Mouse (Mus musculus) left cerebral cortex, adult 18-20 months (tissue): ENCODE data around the gene Ganc. TPM values are rescaled to one million over a fixed set of nuclear protein-coding genes. Genes with fewer than 3 reads are reported as not detected.

ENCODE experiments used
- DNase-seq, 2 experiments: peaks; one replicate each; pipeline ENCODE4 v3.0.0; 2021 to 2022; ENCODE audit warnings: low spot score in 2 of 2, mixed read lengths in 1 of 2
- total RNA-seq, 2 experiments: library from RNA; stranded (reverse); gene quantifications; 2 replicates each; pipeline ENCODE4 v1.2.3; 2021

The Ganc gene
- total RNA-seq, 2 experiments from 2014 or later, result 12.4 to 14.1 TPM

- no peak for DNase-seq
Measured at GRCm38 (mm10) chr2:120447306-120447705, 43.6 kb downstream of the Ganc start.

DNA sequence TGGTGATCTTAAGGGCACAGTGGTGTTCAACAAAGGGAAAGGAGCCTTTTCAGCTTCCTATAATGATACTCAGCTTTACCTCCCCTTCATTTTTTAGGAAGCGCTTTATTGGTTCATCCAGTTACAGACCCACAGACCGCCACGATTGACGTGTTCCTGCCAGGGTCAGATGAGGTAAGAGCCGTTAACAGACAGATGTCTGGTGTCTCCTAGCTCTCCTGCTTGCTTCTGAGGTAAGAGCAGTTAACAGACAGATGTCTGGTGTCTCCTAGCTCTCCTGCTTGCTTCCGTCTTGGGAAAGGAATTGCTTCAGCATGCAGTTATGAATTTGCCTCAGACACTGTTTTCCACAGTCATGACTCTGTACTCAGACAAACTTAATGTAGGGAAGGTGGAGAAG lies 47.0 kb downstream of the Ganc start:
- DNase-seq, result no peak

GRCm38 (mm10) chr2:120452600-120452999 lies 48.9 kb downstream of the Ganc start:
- no peak for DNase-seq

GRCm38 (mm10) chr2:120454987-120455386 lies 51.3 kb downstream of the Ganc start:
- no peak for DNase-seq

DNA sequence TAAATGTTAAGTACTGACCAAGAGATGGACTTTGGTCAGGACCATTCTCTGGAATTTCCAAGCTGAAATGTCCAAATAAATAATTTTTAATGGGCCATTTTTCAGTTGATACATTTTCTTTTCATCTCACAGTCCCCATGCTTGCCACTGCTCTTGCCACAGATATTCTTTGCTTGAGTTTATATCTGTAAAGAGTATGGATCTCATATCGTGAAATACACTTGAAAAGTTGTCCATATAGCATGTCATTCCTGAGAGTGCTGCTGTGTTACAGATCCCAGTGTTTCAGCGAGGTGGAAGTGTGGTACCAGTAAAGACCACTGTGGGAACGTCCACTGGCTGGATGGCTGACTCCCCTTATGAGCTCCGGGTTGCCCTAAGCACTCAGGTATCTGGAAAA lies 52.0 kb downstream of the Ganc start, which contains the start of gene Capn3:
TSS of gene Capn3 (plus strand) at position 301 of the 400 bp plus-strand sequence.
- DNase-seq, result no peak

GRCm38 (mm10) chr2:120460216-120460615 lies 56.5 kb downstream of the Ganc start:
- DNase-seq, result no peak

DNA sequence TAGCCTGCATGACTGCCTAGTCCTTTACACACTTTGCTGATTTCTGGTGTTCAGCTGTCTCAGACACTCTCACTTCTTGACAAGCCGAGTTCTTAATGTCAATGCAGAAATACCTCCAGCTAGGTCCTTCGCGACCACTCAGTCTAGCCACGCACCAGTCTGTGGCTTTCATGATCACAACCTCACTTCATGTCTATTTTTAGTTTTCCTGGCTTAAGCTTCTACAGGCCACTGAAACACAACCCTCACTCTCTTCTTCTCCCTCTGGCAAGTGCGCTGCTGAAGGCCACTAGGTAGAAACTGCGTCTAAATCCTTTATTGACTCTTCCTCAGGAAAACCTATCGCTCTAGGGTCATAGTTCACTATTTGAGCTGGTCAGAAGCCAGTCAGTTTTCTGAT lies 59.6 kb downstream of the Ganc start:
- DNase-seq, result no peak

GRCm38 (mm10) chr2:120464091-120464490 lies 60.4 kb downstream of the Ganc start:
- DNase-seq, result no peak

GRCm38 (mm10) chr2:120464732-120465396 lies 61.2 kb downstream of the Ganc start:
- no peak for DNase-seq

DNA sequence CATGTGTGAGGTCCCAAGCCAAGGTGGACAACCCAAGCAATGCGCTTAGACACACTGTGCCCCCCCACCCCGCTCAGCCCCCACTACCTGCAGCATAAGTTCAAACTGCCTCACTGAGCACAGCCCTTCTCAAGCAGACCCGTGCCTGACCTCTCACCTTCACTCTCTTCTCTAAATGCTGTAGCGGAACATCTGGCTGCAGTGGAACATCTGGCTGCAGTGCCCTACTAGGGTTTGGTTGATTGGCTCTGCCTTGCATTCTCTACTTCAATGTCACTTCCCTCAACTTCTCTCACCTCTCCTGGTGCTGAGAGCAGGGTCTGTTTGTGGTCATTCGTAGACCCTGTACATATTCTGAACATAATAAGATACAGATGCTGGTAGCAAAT lies 61.7 kb downstream of the Ganc start:
- no peak for DNase-seq

DNA sequence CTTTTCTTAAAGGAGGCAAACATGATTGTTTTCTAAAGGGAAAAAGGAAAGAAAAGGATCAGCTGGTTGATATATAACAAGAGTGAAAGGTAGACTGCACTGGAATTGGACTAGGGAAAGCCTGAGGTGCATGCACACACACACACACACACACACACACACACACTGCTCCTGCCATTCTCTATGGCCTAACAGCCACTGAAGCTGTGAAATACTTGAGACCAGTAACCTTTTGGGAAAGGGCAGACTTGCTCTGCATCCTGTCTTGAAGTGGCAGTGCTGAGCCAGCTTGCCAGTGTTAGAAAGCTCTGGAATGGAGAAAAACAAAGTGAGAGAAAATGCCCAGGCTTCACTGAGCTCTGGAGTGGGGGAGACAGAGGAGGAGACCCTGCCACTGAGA lies 64.3 kb downstream of the Ganc start:
- no peak for DNase-seq

GRCm38 (mm10) chr2:120469220-120469619 lies 65.5 kb downstream of the Ganc start:
- no peak for DNase-seq

DNA sequence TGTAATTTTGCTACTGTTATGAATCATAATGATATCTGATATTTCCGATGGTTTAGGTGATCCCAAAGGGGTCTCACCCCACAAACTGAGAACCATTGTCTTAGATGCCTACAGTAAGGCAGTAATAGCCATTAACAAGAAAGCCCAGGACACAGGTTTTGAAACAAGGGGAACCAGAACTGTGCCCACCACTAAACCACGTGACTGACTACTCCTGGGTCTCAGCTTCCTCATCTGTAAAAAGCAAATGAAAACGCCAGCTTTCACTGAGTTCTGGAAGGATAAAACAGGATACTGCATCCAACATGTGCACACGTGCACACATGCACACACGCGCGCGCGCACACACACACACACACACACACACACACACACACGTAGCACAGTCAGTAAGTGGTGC lies 66.0 kb downstream of the Ganc start:
- no peak for DNase-seq

DNA sequence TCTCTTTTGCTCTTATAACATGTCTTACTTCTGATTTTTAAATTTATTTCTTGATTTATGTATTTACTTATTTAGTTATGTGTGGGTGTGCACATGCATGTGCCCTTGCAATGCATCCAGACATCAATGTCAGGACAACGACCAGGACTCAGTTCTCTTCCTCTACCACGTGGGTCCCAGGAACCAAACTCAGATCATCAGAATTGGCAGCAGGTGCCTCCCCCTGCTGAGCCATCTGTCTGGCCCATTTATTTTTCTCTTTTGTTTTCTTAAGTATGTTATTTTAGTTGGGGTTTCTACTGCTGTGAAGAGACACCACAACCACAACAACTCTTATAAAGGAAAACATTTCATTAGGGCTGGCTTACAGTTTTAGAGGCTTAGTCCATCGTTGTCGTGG lies 67.2 kb downstream of the Ganc start:
- DNase-seq, result no peak

GRCm38 (mm10) chr2:120476277-120477087 lies 72.8 kb downstream of the Ganc start:
- no peak for DNase-seq

DNA sequence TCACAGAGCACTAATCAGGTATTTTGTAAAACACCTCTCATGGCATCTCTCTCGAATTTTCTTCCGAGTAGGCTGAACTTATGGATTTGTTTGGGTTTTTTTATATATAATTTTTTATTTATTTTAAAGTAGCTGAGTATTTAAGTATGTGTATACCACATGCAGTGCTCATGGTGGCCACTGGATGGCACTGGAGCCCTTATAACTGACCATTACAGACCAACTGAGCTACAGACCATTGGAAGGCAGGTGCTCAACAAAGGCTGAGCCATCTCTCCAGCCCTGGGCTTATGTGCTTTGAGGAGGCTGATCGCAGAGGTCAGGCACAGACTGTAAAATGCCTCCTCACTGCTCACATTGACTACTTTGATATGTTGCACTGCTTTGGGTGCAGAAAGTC lies 74.9 kb downstream of the Ganc start:
- DNase-seq, result peak; percentile 68

GRCm38 (mm10) chr2:120481921-120482320 lies 78.2 kb downstream of the Ganc start:
- DNase-seq, result no peak

DNA sequence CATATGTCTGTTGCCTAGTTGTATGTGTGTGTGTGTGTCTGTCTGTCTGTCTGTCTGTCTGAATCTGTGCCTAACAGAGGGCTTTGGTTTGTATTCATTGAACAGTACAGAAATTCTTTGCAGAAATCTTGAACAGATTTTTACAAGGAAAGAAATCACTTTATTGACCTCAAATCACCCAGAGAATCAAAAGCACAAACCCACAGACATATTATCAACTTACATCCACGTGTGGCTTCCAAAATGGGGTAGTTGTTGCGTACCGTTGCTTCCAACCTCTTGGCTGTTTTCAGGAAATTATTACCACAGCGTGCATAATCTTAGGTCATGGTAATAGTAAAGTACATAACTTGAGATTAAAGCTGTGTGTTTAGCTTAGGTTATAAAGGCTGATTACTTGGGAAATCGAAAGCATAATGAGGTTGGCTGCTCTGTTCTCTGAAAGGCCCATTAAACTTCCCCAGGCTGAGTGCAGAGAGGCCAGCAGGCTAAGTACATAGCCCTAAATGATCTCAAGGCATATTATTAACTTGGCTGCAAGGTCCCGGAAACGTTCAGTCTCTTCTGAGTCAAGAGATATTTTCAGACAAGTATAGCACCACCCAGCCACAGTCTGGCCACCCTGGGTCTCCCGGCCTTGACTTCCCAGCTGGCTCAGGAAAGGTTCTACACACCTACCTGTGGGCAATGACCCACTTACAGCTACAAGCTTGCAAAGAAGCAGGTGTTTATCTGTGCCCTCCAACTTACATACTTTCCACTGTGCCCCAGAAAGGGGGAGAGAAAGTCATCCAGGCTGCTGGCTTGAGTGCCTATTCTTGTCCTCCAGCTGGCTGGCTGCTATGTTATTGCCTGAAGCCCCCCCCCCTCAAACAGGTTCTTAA lies 79.1 kb downstream of the Ganc start:
- DNase-seq, result no peak

DNA sequence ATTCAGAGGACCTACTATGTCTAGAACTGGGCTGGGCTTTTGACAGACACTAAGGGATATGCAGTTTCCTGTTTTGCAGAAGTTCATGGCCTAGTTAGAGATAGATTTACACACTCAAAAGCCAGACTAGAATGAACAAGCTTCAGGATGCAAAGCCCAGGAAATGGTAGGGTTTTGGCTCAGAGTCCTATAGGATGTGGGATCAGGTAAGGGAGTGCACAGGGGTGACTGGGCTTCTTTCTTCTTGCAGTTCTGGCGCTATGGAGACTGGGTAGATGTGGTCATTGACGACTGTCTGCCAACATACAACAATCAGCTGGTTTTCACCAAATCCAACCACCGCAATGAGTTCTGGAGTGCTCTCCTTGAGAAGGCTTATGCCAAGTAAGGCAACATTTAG lies 80.5 kb downstream of the Ganc start:
- no peak for DNase-seq

GRCm38 (mm10) chr2:120493254-120493653 lies 89.6 kb downstream of the Ganc start:
- no peak for DNase-seq

GRCm38 (mm10) chr2:120496511-120496910 lies 92.8 kb downstream of the Ganc start:
- peak in 1 of 2 experiments; percentile 37 for DNase-seq
